Mouse (Mus musculus) spleen, postnatal 4 days (tissue): ENCODE data around the gene Ddx6.
A peak's percentile ranks its signal among the peaks of the same experiment; 100 is the strongest.
"Not testable (repeated sequence)": the region's sequence is repeated elsewhere in the genome, so short reads cannot be mapped to it uniquely, and the experiment has no call there.

Experiments used
- DNase-seq, 2 experiments: peaks; one replicate each; pipeline ENCODE4 v3.0.0; 2022; ENCODE audit warnings: low spot score in 2 of 2

Gene Ddx6

DNA sequence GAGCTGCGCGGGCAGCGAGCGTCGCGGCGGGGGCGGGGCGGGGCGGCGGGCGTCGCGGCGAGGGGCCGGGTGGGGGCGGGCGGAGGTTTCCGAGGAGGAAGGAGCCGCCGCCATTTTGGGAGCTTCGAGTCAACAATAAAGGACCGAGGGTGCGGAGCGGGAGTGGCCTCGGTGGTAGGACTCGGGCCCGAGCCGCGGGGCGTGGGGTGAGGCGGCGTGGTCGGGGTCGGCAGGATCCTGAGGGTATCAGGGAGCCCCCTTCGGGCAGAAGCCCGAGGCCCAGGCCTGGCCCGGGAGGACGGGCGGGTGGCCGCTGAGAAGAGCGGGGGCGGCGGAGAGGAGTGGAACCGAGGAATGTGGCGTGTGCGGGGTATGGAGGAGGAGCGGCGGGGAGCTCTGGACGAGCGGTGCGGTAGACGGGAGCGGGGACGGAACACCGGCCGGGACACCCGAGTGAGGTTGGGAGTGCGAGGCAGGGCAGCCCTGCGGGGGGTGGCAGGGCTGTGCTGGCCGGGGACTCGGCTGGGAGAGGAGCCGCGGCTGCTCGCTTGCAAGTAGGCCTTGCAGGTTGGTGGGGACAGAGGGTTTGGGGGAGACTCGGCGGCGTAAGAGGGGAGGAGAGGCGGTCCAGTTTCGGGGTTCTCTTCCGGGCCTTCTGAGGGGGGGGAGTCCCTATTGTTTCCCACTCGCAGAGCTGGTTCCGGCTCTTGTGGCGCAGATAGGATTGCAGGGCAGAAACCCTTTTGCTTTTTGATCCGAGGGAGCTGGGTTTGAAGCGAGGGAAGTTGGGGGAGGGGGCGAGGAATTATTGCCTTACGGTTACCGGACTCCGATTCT, at the start of gene Ddx6:
TSS of gene Ddx6 (plus strand) at position 114 of the 837 bp plus-strand sequence.
- peak; percentile 80 to 91 for DNase-seq

GRCm38 (mm10) chr9:44561597-44561996, 43.1 kb upstream of the Ddx6 start, which contains the start of gene Cxcr5:
Gene Cxcr5 (minus strand): TSS chr9:44561877.
- DNase-seq = no peak

DNA sequence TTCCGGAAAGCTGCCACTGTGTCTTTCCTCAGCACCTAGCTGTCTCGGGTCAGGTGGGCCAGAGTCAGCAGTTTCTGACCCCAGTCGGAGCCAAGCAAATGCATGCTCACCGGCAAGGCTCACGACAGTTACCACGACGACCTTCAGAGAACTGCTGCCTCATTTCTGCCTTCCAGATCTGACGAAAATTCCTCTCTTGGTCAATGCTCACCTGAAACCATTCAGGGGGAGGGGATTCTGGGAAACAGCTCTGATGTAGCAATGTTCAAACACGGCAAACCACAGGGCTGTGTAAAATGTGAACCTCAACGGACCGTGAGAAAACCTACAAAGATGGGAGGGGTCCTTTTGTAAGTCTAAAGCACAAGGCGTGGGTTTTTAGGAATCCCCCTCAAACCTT, 41.8 kb upstream of the Ddx6 start:
- no peak for DNase-seq

GRCm38 (mm10) chr9:44565367-44565766, 39.3 kb upstream of the Ddx6 start:
- DNase-seq = peak; percentile 38 to 68

DNA sequence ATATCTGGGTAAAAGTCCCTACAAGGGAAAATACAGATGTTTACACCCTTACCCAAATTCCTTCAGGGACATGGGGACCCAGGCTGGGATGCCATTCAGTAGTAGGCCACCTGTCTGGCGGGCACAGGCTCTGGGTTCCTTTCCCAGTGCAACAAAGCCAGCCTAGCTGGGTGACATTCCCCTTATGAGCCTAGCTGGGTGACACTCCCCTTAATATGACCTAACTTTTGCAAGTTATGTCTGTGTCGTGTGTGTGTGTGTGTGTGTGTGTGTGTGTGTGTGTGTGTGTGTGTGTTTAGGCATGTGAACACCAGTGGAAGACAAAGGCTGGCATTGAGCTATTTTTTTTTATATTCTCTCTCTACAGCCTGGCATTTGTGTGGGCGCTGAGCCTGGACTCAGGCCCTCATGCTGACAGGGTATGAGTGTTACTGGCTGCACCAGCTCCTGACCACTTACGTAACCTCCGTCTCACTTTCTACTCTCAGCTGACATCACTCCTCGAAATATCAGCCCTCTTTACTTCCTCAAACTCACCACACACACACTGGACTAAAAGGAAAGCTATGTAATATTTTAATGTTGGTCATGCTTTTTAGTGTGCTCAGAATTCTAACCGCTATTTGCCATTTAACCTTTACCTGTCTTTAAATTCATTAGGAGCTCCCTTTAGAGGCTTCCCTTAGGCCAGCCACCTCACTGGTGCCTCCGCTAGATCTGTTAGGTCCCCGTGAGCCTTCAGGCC, 37.2 kb upstream of the Ddx6 start:
- peak in 1 of 2 experiments; percentile 63 for DNase-seq

DNA sequence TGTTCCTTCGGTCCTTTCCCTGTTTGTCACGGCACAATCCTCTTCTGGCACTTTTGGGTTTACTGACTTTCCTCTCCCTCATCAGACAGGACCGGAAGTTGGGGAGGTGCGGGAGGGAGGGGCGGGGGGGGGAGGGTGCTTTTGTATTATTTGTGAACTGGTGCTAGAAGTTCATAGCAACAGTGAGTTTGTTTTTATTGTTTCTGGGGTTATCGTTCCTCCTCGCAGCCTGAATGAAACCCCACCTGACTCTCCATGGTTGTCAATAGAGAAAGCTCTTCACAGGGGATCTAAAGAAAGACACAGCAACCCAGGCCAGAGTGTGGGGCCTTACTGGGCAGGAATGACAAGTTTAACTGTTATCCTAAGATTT, 36.6 kb upstream of the Ddx6 start:
- DNase-seq = no peak

DNA sequence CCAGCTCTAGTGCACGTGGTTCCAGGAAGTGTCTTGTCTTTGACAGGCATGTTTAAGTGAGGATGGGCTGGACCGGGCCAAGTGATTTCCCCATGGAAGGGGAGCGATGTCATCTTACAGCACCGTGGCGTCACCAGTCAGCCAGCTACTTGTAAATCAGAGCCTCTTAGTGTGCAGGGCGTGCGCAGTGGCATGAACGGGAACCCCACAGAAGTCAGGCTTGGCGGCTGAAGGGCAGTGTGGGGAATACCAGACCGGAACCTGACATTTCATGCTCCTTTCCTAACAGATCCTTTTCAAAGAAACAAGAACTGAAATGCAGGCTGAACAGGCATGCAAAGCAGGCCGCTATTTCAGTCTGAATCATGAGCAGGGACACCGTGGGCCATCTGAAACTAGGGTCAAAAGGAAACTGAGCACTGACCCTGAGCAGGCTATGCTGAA, 33.7 kb upstream of the Ddx6 start:
- DNase-seq = peak; percentile 46 to 70

DNA sequence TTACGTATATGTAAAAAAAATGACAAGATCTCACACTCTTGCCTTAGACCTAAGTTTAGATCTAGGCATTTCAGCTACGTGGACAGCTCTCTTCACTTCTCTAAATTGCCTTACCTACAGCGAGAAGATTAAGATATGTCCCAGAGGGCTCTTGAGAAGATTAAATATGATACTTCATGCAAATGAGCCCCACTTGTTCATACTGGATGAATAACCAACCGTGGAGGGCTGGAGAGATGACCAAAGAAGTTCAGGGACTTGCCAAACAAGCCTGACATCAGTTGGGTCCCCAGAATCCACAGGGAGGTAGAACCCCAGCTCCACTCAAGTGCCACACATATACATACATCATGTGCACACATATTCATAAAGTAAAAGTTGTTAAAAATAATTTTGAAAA, 31.4 kb upstream of the Ddx6 start:
- DNase-seq = no peak

DNA sequence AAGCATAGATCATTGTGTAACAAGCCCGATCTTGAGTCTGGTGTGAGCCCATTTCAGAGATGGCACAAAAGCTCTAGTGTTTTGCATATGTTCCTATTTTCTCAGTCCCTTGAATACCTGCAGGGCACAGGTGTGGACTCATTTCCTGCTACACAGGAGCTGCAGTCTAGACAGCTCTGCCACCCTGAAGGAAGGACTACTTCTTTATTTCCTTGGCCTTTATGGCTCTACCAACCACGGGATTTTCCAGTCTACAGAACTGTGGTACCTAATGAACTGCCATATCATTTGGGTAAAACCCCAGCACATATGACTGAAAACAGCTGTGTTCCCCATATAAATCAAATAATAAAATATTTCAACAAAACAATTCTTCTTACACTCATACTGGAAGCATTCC, 29.6 kb upstream of the Ddx6 start:
- no peak for DNase-seq

- not testable (repeated sequence) for DNase-seq
These were observed 28.6 kb upstream of the Ddx6 start for GRCm38 (mm10) chr9:44576046-44576445.

- peak; percentile 82 to 85 for DNase-seq
These were observed 25.3 kb upstream of the Ddx6 start for GRCm38 (mm10) chr9:44579392-44579791.

GRCm38 (mm10) chr9:44580085-44580484, 24.6 kb upstream of the Ddx6 start:
- no peak for DNase-seq

- no peak for DNase-seq
These were observed 23.3 kb upstream of the Ddx6 start for GRCm38 (mm10) chr9:44581423-44581822.

GRCm38 (mm10) chr9:44582390-44582789, 22.3 kb upstream of the Ddx6 start:
- DNase-seq = peak; percentile 59 to 76

- DNase-seq = no peak
These were observed 17.9 kb upstream of the Ddx6 start for GRCm38 (mm10) chr9:44586640-44587261.

DNA sequence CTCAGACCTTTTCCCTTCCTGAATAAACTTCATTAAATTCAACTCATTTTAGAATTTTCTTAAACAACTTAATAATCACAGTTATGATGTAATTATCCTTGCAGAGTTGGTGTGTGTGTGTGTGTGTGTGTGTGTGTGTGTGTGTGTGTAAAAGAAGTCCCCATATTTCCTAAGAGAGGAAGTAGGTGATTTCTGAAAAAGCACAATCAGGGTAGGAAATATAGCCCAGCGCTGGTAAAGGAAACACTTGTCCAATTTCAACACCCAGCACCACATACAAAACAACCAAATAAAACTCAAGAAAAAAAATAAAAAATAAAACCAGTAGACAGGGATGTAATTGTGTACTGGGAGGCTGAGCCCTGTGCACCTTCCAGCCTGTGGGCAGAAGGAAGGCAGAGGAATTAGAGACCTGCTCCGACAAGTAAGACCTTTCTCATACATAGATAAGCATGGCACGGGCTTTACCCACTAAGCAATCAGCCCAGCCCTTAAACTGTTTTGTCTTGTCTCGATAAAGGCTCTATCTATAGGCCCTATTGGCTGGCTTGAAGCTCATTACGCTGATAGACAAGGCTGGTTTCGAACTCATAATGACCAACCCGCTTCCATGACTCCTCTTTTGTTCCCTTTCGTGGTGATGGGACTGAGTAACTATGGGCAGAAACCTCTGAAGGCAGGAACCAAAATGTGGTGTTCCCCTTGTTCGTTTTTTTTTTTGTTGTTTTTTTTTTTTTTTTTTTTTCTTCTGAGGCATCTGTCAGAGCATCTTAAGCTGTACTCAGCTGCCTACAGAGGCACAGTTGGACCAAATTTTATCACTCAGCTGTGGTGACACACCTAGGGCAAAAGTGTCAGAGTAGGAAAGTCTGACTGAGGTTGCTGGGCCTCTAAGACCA, 17.2 kb upstream of the Ddx6 start:
- no peak for DNase-seq

- DNase-seq = no peak
These were observed 16.1 kb upstream of the Ddx6 start for GRCm38 (mm10) chr9:44588605-44589004.

DNA sequence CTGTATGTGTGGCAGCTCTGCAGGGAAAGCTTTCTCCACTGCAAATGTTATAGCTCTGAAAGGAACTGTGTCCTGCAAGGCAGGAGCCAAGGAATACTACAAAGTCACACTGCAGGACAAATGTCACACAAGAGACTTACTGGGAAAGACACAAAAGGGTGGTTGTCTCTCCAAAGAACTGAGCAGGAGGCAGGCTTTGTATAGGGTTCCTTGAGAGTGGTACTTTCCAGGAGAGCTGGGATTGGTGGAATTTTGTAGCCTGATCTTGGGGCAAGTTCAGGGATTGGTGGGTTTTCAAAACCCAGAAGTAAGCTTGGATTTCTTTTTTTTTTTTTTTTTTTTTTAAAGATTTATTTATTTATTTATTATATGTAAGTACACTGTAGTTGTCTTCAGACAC, 15.6 kb upstream of the Ddx6 start:
- DNase-seq = no peak

DNA sequence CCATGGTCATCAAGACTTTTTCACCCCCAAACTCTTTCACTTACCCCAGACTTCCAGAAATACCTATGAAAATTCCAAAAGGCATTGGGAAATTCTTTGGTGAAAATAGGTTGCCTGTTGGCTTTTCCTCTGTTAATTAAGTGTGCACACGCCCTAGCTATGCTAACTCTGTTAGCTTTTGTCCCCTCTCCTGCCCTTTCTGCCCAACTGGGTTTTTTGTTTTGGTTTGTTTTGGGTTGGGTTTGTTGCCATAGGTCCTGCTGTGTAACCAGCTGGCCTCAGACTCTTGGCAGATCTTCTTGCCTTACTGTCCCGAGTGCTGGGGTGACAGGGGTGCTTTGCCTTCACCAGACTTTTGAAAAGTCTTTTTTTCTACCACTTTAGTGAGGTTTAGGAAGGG, 13.7 kb upstream of the Ddx6 start:
- no peak for DNase-seq

GRCm38 (mm10) chr9:44591595-44592188, 13.0 kb upstream of the Ddx6 start:
- no peak for DNase-seq

GRCm38 (mm10) chr9:44593221-44593620, 11.5 kb upstream of the Ddx6 start:
- no peak for DNase-seq
